Mouse (Mus musculus) lung, embryonic 14.5 days (tissue): Measurements from ENCODE around the gene Ptdss2. TPM values are rescaled to one million over a fixed set of nuclear protein-coding genes. Genes with fewer than 3 reads are reported as not detected.

ENCODE experiments used
- ATAC-seq: fragments of 200-750 bp; cut with Nextera tagmentation; 2 replicates; pipeline ENCODE4 v1.8.0; 2017; ENCODE audit warnings: mild to moderate bottlenecking, moderate TSS enrichment, moderate library complexity; ENCODE audit not compliant: insufficient read depth
- DNase-seq: peaks from one replicate; pipeline ENCODE4 v3.0.0-alpha.2; 2015
- H3K27ac ChIP-seq: fragments of 300-500 bp; sonication (generic); 2 replicates; pipeline ENCODE4 v1.5.1; 2014; ENCODE audit warnings: low read depth, mild to moderate bottlenecking, moderate library complexity
- H3K27me3 ChIP-seq: fragments of 300-500 bp; sonication (generic); 2 replicates; pipeline ENCODE4 v1.6.1; 2014; ENCODE audit warnings: low read length, control low read depth; ENCODE audit not compliant: insufficient read depth
- H3K36me3 ChIP-seq: fragments of 300-500 bp; sonication (generic); 2 replicates; pipeline ENCODE4 v1.6.1; 2014; ENCODE audit warnings: control low read depth; ENCODE audit not compliant: insufficient read depth
- H3K4me1 ChIP-seq: fragments of 300-500 bp; sonication (generic); 2 replicates; pipeline ENCODE4 v1.6.1; 2014; ENCODE audit warnings: antibody characterized with exemption, control low read depth; ENCODE audit not compliant: insufficient read depth
- H3K4me2 ChIP-seq: fragments of 300-500 bp; sonication (generic); 2 replicates; pipeline ENCODE4 v1.6.1; 2014; ENCODE audit warnings: mild to moderate bottlenecking
- H3K4me3 ChIP-seq: fragments of 300-500 bp; sonication (generic); 2 replicates; pipeline ENCODE4 v1.5.1; 2014; ENCODE audit warnings: low read depth, low read length
- H3K9ac ChIP-seq: fragments of 300-500 bp; sonication (generic); 2 replicates; pipeline ENCODE4 v1.6.1; 2014
- H3K9me3 ChIP-seq: fragments of 300-500 bp; sonication (generic); 2 replicates; pipeline ENCODE4 v1.6.1; 2016; ENCODE audit warnings: low read depth, low read length, control low read depth
- CTCF ChIP-seq: IDR thresholded peaks from 2 replicates; pipeline ENCODE4 v1.5.1; 2016; ENCODE audit warnings: antibody characterized with exemption, low read depth
- WGBS: fragments of 180-500 bp; shearing (Covaris S2); extraction: QIAGEN DNeasy Blood & Tissue Kit; methylation state at CpG from one replicate; pipeline ENCODE4 v1.1.7; 2014; 5-methylcytosine and 5-hydroxymethylcytosine counted together
- polyA plus RNA-seq: library from polyadenylated mRNA; unstranded; fragments of >200 nt; fragmentation: Nextera tagmentation; extraction: Ambion mirVana; gene quantifications from 2 replicates; pipeline ENCODE4 v1.2.1, GENCODE M21; 2014

The Ptdss2 gene
- polyA plus RNA-seq, 1 experiment from 2014 or later = 57.7 TPM

- Histone ChIP-seq H3K4me1 (peaks cover 13% of the 10 kb centered on the region; the same call in 1 of the 2 replicates), H3K27me3 (no peaks in the 10 kb centered on the region), H3K36me3 (no peaks in the 10 kb centered on the region), H3K4me2 (peak overlapping the region; percentile 79), H3K4me3 (peak overlapping the region; percentile 45), H3K9ac (peak overlapping the region; percentile 69), H3K9me3 (no peaks in the 10 kb centered on the region), H3K27ac (peak overlapping the region; percentile 89)
- DNase-seq = no peak
- TF ChIP-seq CTCF = no peak
- ATAC-seq = no peak
- 67% methylated on average over 5 of the region's 5 CpGs for WGBS
Observed at GRCm38 (mm10) chr7:141173323-141173850, 51.2 kb downstream of the Ptdss2 start.

- no peak overlapping the region for H3K27ac ChIP-seq
- H3K4me1 ChIP-seq = peaks cover 9% of the 10 kb centered on the region; the same call in 1 of the 2 replicates
- DNase-seq = no peak
- no peaks in the 10 kb centered on the region for H3K27me3 ChIP-seq
- no peak overlapping the region for H3K4me3 ChIP-seq
- no peaks in the 10 kb centered on the region for H3K9me3 ChIP-seq
- ATAC-seq = no peak
- TF ChIP-seq CTCF = peak; percentile 2; the same call in 1 of the 2 replicates
- no peaks in the 10 kb centered on the region for H3K36me3 ChIP-seq
- WGBS = 85% methylated on average over 4 of the region's 4 CpGs
- no peak overlapping the region for H3K4me2 ChIP-seq
- no peak overlapping the region for H3K9ac ChIP-seq
Observed at GRCm38 (mm10) chr7:141175068-141175467, 52.9 kb downstream of the Ptdss2 start.

GRCm38 (mm10) chr7:141176173-141176572 lies 54.0 kb downstream of the Ptdss2 start:
- H3K27ac ChIP-seq = no peak overlapping the region
- no peak for ATAC-seq

GRCm38 (mm10) chr7:141188194-141188593 lies 66.0 kb downstream of the Ptdss2 start:
- Histone ChIP-seq H3K36me3 (peaks cover 34% of the 10 kb centered on the region), H3K9ac (no peak overlapping the region), H3K27me3 (no peaks in the 10 kb centered on the region), H3K27ac (no peak overlapping the region), H3K9me3 (no peaks in the 10 kb centered on the region), H3K4me1 (peaks cover 10% of the 10 kb centered on the region), H3K4me2 (no peak overlapping the region), H3K4me3 (no peak overlapping the region)
- TF ChIP-seq CTCF = no peak
- 81% methylated on average over 3 of the region's 3 CpGs for WGBS
- ATAC-seq = no peak
- DNase-seq = no peak

More at GRCm38 (mm10) chr7:141176173-141176572, 54.0 kb downstream of the Ptdss2 start:
- peak; percentile 97 for DNase-seq
- WGBS = 1% methylated on average over 8 of the region's 8 CpGs
- Histone ChIP-seq H3K9me3 (no peaks in the 10 kb centered on the region), H3K36me3 (no peaks in the 10 kb centered on the region), H3K9ac (no peak overlapping the region), H3K4me3 (no peak overlapping the region), H3K27me3 (no peaks in the 10 kb centered on the region), H3K4me1 (peaks cover 9% of the 10 kb centered on the region; the same call in 1 of the 2 replicates), H3K4me2 (no peak overlapping the region)
- TF ChIP-seq CTCF = peak; percentile 97

- Histone ChIP-seq H3K27ac (no peak overlapping the region), H3K36me3 (peaks cover 34% of the 10 kb centered on the region), H3K4me3 (no peak overlapping the region), H3K4me2 (no peak overlapping the region), H3K9me3 (no peaks in the 10 kb centered on the region), H3K27me3 (no peaks in the 10 kb centered on the region), H3K4me1 (peaks cover 10% of the 10 kb centered on the region), H3K9ac (no peak overlapping the region)
- ATAC-seq (no peak), DNase-seq (no peak)
- TF ChIP-seq CTCF = no peak
- 90% methylated on average over 3 of the region's 3 CpGs for WGBS
Observed at GRCm38 (mm10) chr7:141188733-141189132, 66.6 kb downstream of the Ptdss2 start.

GRCm38 (mm10) chr7:141190220-141190619 lies 68.0 kb downstream of the Ptdss2 start:
- peaks cover 10% of the 10 kb centered on the region for H3K4me1 ChIP-seq
- H3K36me3 ChIP-seq = peaks cover 34% of the 10 kb centered on the region
- H3K27me3 ChIP-seq = no peaks in the 10 kb centered on the region
- ATAC-seq = no peak
- DNase-seq = no peak
- no peaks in the 10 kb centered on the region for H3K9me3 ChIP-seq
- no peak overlapping the region for H3K27ac ChIP-seq
- H3K4me2 ChIP-seq = no peak overlapping the region
- 94% methylated on average over 3 of the region's 3 CpGs for WGBS
- no peak for TF ChIP-seq CTCF
- no peak overlapping the region for H3K4me3 ChIP-seq
- H3K9ac ChIP-seq = no peak overlapping the region

- peaks cover 10% of the 10 kb centered on the region for H3K4me1 ChIP-seq
- no peak for DNase-seq
- no peaks in the 10 kb centered on the region for H3K9me3 ChIP-seq
- peaks cover 34% of the 10 kb centered on the region for H3K36me3 ChIP-seq
- H3K4me3 ChIP-seq = no peak overlapping the region
- no peak overlapping the region; the same call in 1 of the 2 replicates for H3K9ac ChIP-seq
- ATAC-seq = no peak
- no peak for TF ChIP-seq CTCF
- H3K27me3 ChIP-seq = no peaks in the 10 kb centered on the region
- peak overlapping the region; percentile 18; the same call in 1 of the 2 replicates for H3K4me2 ChIP-seq
- no peak overlapping the region for H3K27ac ChIP-seq
- WGBS = 76% methylated on average over 14 of the region's 14 CpGs
Observed at GRCm38 (mm10) chr7:141191036-141191435, 68.9 kb downstream of the Ptdss2 start.
